Mouse (Mus musculus) cerebellum, postnatal 36 days (tissue): ENCODE measurements at regions not wholly inside any gene's neighbourhood (a gene's known extent, or its start where the extent isn't known, plus 50 kb on each side); places are given as distances from the start of the nearest gene placed in this dataset.

Source experiments
- DNase-seq, 2 experiments: peaks; one replicate each; pipeline ENCODE4 v3.0.0; 2021 to 2022; ENCODE audit warnings: mixed read lengths in 2 of 2

GRCm38 (mm10) chr6:31995977-31996376 lies 54.1 kb upstream of the 1700012A03Rik start:
- DNase-seq: no peak

GRCm38 (mm10) chr6:31995249-31995648 lies 54.8 kb upstream of the 1700012A03Rik start:
- DNase-seq: no peak

GRCm38 (mm10) chr6:31985698-31986097 lies 64.3 kb upstream of the 1700012A03Rik start:
- DNase-seq: no peak

- DNase-seq: no peak
Measured at GRCm38 (mm10) chr6:31976705-31977104, 73.3 kb upstream of the 1700012A03Rik start.

GRCm38 (mm10) chr6:31948063-31948481 lies 102.0 kb upstream of the 1700012A03Rik start:
- DNase-seq: no peak

- no peak for DNase-seq
Measured at GRCm38 (mm10) chr6:31946572-31946971, 103.5 kb upstream of the 1700012A03Rik start.

GRCm38 (mm10) chr6:31945347-31945746 lies 104.7 kb upstream of the 1700012A03Rik start:
- DNase-seq: no peak

- DNase-seq: no peak
Measured at GRCm38 (mm10) chr6:31944546-31944945, 105.5 kb upstream of the 1700012A03Rik start.

- DNase-seq: no peak
Measured at GRCm38 (mm10) chr6:31942696-31943095, 107.3 kb upstream of the 1700012A03Rik start.

GRCm38 (mm10) chr6:31938216-31938814 lies 111.7 kb upstream of the 1700012A03Rik start:
- DNase-seq: peak; percentile 84 to 90

- no peak for DNase-seq
Measured at GRCm38 (mm10) chr6:31937146-31937545, 112.9 kb upstream of the 1700012A03Rik start.

- peak; percentile 31 to 49 for DNase-seq
Measured at GRCm38 (mm10) chr6:31934826-31935225, 115.2 kb upstream of the 1700012A03Rik start.

GRCm38 (mm10) chr6:31933956-31934355 lies 116.1 kb upstream of the 1700012A03Rik start:
- DNase-seq: no peak

GRCm38 (mm10) chr6:31933364-31933763 lies 116.7 kb upstream of the 1700012A03Rik start:
- no peak for DNase-seq

- DNase-seq: no peak
Measured at GRCm38 (mm10) chr6:31931116-31931515, 118.9 kb upstream of the 1700012A03Rik start.

GRCm38 (mm10) chr6:31929165-31929564 lies 120.9 kb upstream of the 1700012A03Rik start:
- no peak for DNase-seq

- peak; percentile 72 to 77 for DNase-seq
Measured at GRCm38 (mm10) chr6:31927181-31927580, 122.9 kb upstream of the 1700012A03Rik start.

- DNase-seq: no peak
Measured at GRCm38 (mm10) chr6:31924669-31925046, 125.4 kb upstream of the 1700012A03Rik start.

GRCm38 (mm10) chr6:31923951-31924668 lies 125.9 kb upstream of the 1700012A03Rik start:
- no peak for DNase-seq

GRCm38 (mm10) chr6:31921561-31922152 lies 128.4 kb upstream of the 1700012A03Rik start:
- DNase-seq: no peak

GRCm38 (mm10) chr6:31917411-31918131 lies 132.5 kb upstream of the 1700012A03Rik start:
- DNase-seq: peak; percentile 78

- no peak for DNase-seq
Measured at GRCm38 (mm10) chr6:31901791-31902190, 148.3 kb upstream of the 1700012A03Rik start.

GRCm38 (mm10) chr6:31899055-31899454 lies 151.0 kb upstream of the 1700012A03Rik start:
- DNase-seq: peak in 1 of 2 experiments; percentile 25
